Mouse (Mus musculus) thymus, postnatal 25 days (tissue): Measurements from ENCODE around the gene Chmp5.

Experiments
- DNase-seq: peaks from one replicate; pipeline ENCODE4 v3.0.0; 2022

Chmp5 gene

GRCm38 (mm10) chr4:40947565-40948159, 545 bp upstream of the Chmp5 start:
- DNase-seq = no peak

DNA sequence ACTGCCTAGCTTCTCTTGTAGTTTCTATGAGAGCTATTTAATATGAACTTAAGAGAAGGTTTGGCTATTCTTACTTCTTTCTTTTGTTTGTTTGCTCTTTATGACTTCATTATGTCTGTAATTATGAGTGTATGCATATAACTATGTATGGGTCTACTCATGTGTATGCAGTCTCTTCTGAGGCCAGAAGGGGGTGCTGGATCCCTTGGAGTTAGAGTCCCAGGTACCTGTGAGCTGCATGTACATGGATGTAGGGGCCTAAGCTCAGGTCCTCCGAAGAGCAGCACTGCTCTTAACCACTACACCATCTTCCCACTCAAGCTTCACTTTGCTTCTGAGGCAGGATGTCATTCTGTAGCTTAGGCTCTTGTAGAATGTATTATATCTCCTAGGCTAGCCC, 5.3 kb downstream of the Chmp5 start:
- peak; percentile 39 for DNase-seq

DNA sequence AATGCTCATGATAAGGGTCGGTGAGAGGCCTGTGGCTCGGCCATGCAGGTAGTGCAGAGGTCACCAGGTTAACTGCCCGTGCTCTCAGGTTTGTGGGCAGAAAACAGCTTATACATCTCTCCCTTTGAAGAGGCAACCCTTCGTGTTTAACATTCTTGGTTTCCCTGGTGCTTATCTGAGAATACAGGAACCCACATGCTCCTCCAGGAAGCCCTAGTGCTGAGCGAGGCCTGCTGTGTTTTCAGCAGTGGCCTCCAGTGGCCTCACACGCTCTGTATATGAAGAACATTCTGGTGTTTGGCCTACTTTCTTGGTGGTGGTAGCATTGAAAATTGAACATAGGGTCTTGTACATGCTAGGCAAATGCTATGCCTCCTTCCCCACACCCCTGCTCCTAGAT, 7.7 kb downstream of the Chmp5 start:
- DNase-seq = no peak

DNA sequence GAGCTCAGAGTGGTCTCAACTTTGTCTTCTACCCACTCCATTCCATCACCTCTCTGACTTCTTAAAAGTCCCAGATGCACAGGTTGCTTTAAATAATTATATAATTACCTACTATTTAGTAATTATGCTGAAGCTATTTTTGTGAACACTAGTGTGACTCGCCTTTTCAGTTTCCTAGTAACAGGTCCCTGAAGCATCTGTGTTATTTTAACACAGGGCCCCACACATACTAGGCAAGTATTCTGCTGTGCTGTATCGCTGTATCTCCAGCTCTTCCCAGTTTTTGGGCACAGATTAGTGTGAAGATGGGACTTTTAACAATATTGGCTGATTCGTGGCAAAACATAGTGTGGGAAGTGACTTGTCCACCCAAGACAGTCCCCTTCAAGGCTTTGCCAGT, 15.3 kb downstream of the Chmp5 start:
- no peak for DNase-seq

DNA sequence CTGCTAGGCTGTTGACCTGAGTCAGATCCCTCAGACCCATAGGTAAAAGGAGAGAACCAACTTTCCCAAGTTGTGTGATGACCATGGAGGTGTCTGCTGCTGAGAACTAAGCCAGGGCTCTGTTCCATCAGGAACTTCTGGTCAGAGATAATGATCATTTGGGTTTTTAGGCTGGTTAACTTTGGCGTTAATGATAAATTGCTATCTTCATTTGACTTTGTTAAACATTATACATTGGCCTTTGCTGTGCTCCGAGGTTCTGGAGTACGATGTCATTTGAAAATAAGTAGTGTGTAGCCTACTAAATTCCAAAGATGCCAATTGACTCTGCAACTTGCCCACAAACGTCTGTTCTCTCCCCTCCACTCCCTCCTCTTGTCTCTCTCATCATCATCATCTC, 21.0 kb downstream of the Chmp5 start:
- DNase-seq = no peak

GRCm38 (mm10) chr4:40969781-40970591, 21.8 kb downstream of the Chmp5 start:
- DNase-seq = no peak

DNA sequence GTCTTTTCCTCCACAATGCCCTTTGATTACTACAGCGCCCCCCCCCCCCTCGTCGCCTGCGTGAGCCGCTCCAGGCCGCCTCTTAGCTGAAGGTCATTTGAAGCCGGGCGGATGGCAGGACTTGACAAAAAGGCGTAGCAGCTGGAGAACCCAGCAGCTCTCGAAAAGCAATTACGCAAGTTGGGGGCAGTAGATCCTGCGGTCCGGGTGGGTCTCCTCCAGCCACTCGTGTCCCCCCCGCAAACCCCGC, 22.3 kb downstream of the Chmp5 start:
- DNase-seq = no peak

GRCm38 (mm10) chr4:40970842-40971701, 22.9 kb downstream of the Chmp5 start, which contains the start of gene Nfx1:
Gene Nfx1 (plus strand): TSS chr4:40970906.
- peak; percentile 94 for DNase-seq

GRCm38 (mm10) chr4:40971744-40972143, 23.5 kb downstream of the Chmp5 start:
- peak; percentile 44 for DNase-seq

- DNase-seq = no peak
Observed at GRCm38 (mm10) chr4:40974011-40974410, 25.8 kb downstream of the Chmp5 start.

DNA sequence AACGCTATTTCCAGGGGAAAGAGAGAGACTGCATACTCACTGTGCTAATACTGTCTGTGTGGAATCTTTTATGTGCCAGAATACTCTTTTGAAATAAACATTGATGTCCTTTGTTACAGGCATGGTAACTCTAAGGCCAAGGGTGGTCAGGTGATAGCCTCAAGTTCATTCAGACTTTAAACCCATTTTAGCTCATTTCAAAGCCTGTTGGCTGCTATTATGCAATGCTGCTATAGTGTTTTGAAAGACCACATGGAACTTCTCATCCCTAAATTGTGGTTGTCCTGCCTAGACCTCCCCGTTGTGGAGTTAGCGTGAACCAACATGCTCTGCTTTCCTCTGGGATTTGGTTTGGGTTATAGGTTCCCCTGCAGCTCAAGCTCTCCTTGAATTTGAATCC, 27.5 kb downstream of the Chmp5 start:
- no peak for DNase-seq

- DNase-seq = no peak
Observed at GRCm38 (mm10) chr4:40976651-40977050, 28.4 kb downstream of the Chmp5 start.

DNA sequence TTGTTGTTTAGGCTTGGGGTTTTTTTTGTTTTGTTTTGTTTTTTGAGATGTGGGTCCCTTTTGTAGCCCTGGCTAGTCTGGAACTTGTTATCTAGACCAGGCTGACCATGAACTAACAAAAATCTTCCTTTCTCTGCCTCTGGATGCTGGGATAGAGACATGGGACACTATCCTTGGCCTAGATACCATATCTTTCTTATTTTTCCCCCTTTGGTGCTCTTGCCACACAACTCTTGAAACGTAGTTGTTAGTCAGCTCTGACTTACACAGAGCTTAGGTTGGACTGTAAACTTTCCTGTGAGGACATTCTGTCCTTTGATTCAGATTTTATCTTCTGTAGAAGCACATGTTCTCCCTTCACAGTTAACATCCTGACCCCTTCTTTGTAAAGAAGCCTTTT, 31.2 kb downstream of the Chmp5 start:
- no peak for DNase-seq

- no peak for DNase-seq
Observed at GRCm38 (mm10) chr4:40982486-40982885, 34.3 kb downstream of the Chmp5 start.

GRCm38 (mm10) chr4:40983686-40984085, 35.5 kb downstream of the Chmp5 start:
- no peak for DNase-seq

DNA sequence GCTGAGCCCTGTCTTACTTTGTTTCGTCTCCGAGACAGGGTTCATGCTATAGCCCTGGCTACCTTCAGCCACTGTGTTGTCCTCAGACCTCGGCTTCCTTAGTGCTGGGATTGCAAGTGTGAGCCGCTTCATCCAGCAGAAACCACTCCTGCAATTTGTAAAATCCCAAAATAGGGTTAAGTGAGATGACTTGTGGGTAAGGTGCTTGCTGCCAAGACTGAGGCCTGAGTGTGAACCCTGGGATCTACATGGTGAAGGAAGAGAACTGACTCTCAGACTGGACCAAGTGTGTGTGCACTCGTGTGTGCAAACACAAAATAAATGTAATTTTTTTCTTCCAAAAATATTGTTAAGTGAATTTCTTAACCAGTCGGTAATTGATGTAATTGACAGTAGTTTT, 41.4 kb downstream of the Chmp5 start:
- no peak for DNase-seq

DNA sequence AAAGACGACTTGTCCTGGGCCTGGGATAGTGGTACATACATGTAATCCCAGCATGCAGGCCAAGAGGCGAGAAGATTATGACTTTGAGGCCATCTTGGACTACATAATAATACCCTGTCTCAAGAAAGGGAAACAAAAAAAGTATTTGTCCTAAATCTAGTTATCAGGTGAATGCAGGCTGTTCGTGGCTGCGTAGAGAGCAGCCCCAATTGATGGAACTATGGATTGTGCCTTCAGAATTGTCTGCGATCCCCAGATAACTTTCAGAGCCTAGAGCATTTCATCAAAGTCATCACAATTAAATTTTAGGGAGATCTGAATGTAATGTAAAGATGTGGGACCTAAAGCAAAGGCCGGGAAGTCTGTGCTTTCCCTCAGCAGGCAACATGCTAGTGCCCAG, 48.1 kb downstream of the Chmp5 start:
- DNase-seq = no peak

GRCm38 (mm10) chr4:40997916-40998315, 49.7 kb downstream of the Chmp5 start:
- no peak for DNase-seq

- no peak for DNase-seq
Observed at GRCm38 (mm10) chr4:41000271-41000670, 52.1 kb downstream of the Chmp5 start.

GRCm38 (mm10) chr4:41000842-41001639, 52.8 kb downstream of the Chmp5 start:
- DNase-seq = no peak

DNA sequence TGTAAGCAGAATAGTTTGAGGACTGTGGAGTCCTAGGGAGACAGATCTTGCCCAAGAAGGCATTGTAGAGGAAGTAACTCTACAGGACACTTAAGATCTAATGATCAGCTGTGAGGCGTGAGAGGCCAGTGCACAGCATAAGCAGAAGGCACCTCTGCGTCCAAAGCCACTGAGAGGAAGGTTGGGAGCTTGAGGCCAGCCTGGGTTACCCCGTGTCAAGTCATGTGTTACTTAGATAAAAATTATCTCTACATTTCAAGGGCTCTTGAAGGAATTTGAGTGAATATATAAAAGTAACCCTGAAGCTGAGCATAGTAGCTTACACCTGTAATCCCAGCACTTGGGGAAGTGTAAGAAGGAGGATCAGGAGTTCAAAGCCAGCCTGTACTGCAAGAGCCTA, 65.1 kb downstream of the Chmp5 start:
- DNase-seq = no peak
